Mouse (Mus musculus): Measurements from ENCODE around the gene Gm8909.
"Not testable (repeated sequence)": the region's sequence is repeated elsewhere in the genome, so short reads cannot be mapped to it uniquely, and the experiment has no call there.

GRCm38 (mm10) chr17:36176132-36176531 is 7.8 kb upstream of the Gm8909 start:
- TF ChIP-seq CTCF (IDR thresholded peaks at IDR 0.05; ENCODE audit: control insufficient read depth, insufficient read depth, insufficient replicate concordance, low read depth, low read length); POLR2A (IDR thresholded peaks at IDR 0.05; ENCODE audit: control insufficient read depth, low read depth, low read length): not testable (repeated sequence)
